Mouse (Mus musculus) 416B (cell line): ENCODE data around the gene Itgbl1.

Experiments used
- DNase-seq: peaks from one replicate; pipeline ENCODE4 v3.0.0; 2011; ENCODE audit warnings: low read depth

Itgbl1 gene

DNA sequence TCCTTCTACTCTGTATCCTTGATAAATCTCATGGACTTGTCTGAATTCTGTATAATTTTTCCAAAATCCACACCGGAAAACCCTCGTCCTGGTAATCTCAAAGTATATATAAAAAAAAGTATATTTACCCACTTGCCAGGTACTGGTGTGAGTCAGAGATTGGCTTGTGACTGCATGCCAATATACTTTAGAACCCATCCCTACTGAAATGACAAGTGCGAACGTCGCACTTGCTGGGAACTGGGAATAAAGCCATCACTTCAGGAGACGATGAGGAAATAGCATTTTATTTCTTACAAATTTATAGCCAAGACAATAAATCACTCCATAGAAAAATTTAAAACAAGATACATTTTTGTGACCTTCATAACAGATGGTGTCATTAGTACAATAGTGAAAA, 308.2 kb downstream of the Itgbl1 start:
- no peak for DNase-seq

- DNase-seq = no peak
Observed at GRCm38 (mm10) chr14:123990591-123991195, 330.9 kb downstream of the Itgbl1 start.
